Mouse (Mus musculus) testis, adult 2 months (tissue): ENCODE results near the gene Cnih4.

Experiments used
- CTCF ChIP-seq: fragments of 200-500 bp; IDR thresholded peaks from 2 replicates; pipeline ENCODE4 v1.5.1; 2012; ENCODE audit warnings: low read depth, mild to moderate bottlenecking, inconsistent platforms, low read length, moderate library complexity; ENCODE audit not compliant: control insufficient read depth, insufficient read depth, insufficient replicate concordance
- POLR2A ChIP-seq: fragments of 200-500 bp; IDR thresholded peaks from 2 replicates; pipeline ENCODE4 v1.6.1; 2012; ENCODE audit warnings: low read depth, mild to moderate bottlenecking, inconsistent platforms, low read length, moderate library complexity; ENCODE audit not compliant: control insufficient read depth

GRCm38 (mm10) chr1:181124145-181124544 is 20.3 kb upstream of the Cnih4 start:
- TF ChIP-seq CTCF (no peak), POLR2A (no peak)
